Mouse (Mus musculus) B cell, adult 62 days (primary cell): ENCODE data around the gene Otof. TPM values are rescaled to one million over a fixed set of nuclear protein-coding genes. Genes with fewer than 3 reads are reported as not detected.

Experiments
- total RNA-seq: library from RNA; stranded (reverse); gene quantifications from 4 replicates; pipeline ENCODE4 v1.2.4, GENCODE M21; 2023

Otof gene
- not detected in 4 replicates for total RNA-seq

GRCm38 (mm10) chr5:30461821-30462220 lies at the start of gene Otof:
Gene Otof, minus strand, starts transcription at chr5:30461932.

GRCm38 (mm10) chr5:30465861-30466260 lies 4.1 kb upstream of the Otof start, which contains the start of gene 1700001C02Rik:
Gene 1700001C02Rik, plus strand, starts transcription at chr5:30466047.

Other genes starting within 250 kb of the Otof start
- 16.6 to 24.3 TPM (median 18.8 TPM) in 4 replicates for gene Selenoi, start 229.4 kb downstream of the Otof start, total RNA-seq
- gene Drc1, start 180.5 kb downstream of the Otof start, total RNA-seq = 0.38 TPM in 1 of 4 replicates, not detected in the others
- gene 1700001C02Rik, start 4.1 kb upstream of the Otof start, total RNA-seq = not detected in 4 replicates
- gene Cib4, start 83.9 kb upstream of the Otof start, total RNA-seq = not detected in 4 replicates
- gene Kcnk3, start 126.2 kb upstream of the Otof start, total RNA-seq = 0.72 to 1.2 TPM (median 0.93 TPM) in 4 replicates
- 51.1 to 61.6 TPM (median 57.7 TPM) in 4 replicates for gene Slc35f6, start 186.0 kb upstream of the Otof start, total RNA-seq
- 251 to 324 TPM (median 306 TPM) in 4 replicates for gene Cenpa, start 204.8 kb upstream of the Otof start, total RNA-seq
- not detected in 4 replicates for gene Dpysl5, start 249.6 kb upstream of the Otof start, total RNA-seq